Mouse (Mus musculus) testis, adult 2 months (tissue): ENCODE measurements around the gene Dtnb. TPM values are rescaled to one million over a fixed set of nuclear protein-coding genes. Genes with fewer than 3 reads are reported as not detected.

Experiments
- H3K27ac ChIP-seq: fragments of 200-500 bp; 2 replicates; pipeline ENCODE4 v1.5.1; 2012; ENCODE audit warnings: low read depth, low read length; ENCODE audit not compliant: control insufficient read depth, insufficient read depth
- H3K27me3 ChIP-seq: fragments of 200-500 bp; 2 replicates; pipeline ENCODE4 v1.6.1; 2012; ENCODE audit warnings: mild to moderate bottlenecking, low read length, moderate library complexity; ENCODE audit not compliant: control insufficient read depth, insufficient read depth
- H3K36me3 ChIP-seq: fragments of 200-500 bp; 2 replicates; pipeline ENCODE4 v1.6.1; 2012; ENCODE audit warnings: mild to moderate bottlenecking, low read length; ENCODE audit not compliant: control insufficient read depth, insufficient read depth
- H3K4me1 ChIP-seq: fragments of 200-500 bp; 2 replicates; pipeline ENCODE4 v1.6.1; 2012; ENCODE audit warnings: low read length; ENCODE audit not compliant: control insufficient read depth, insufficient read depth
- H3K4me3 ChIP-seq: fragments of 200-500 bp; 2 replicates; pipeline ENCODE4 v1.5.1; 2012; ENCODE audit warnings: low read depth, mild to moderate bottlenecking, low read length, moderate library complexity, mixed read lengths; ENCODE audit not compliant: control insufficient read depth
- CTCF ChIP-seq: fragments of 200-500 bp; IDR thresholded peaks from 2 replicates; pipeline ENCODE4 v1.5.1; 2012; ENCODE audit warnings: low read depth, mild to moderate bottlenecking, inconsistent platforms, low read length, moderate library complexity; ENCODE audit not compliant: control insufficient read depth, insufficient read depth, insufficient replicate concordance
- POLR2A ChIP-seq: fragments of 200-500 bp; IDR thresholded peaks from 2 replicates; pipeline ENCODE4 v1.6.1; 2012; ENCODE audit warnings: low read depth, mild to moderate bottlenecking, inconsistent platforms, low read length, moderate library complexity; ENCODE audit not compliant: control insufficient read depth
- polyA plus RNA-seq: library from polyadenylated mRNA; depleted of rRNA; stranded (reverse); fragments of >200 nt; gene quantifications from 2 replicates; pipeline ENCODE4 v1.2.3, GENCODE M21; 2012

Dtnb gene
- polyA plus RNA-seq, 1 experiment, result 146 TPM

GRCm38 (mm10) chr12:3784258-3784657 lies 212.1 kb downstream of the Dtnb start:
- Histone ChIP-seq H3K4me1 (peaks cover 10% of the 10 kb centered on the region), H3K4me3 (no peak overlapping the region), H3K36me3 (no peaks in the 10 kb centered on the region), H3K27me3 (no peaks in the 10 kb centered on the region), H3K27ac (no peak overlapping the region)
- TF ChIP-seq CTCF (no peak), POLR2A (no peak)

GRCm38 (mm10) chr12:3784729-3785128 lies 212.5 kb downstream of the Dtnb start:
- Histone ChIP-seq H3K27ac (no peak overlapping the region), H3K4me1 (peaks cover 10% of the 10 kb centered on the region), H3K27me3 (no peaks in the 10 kb centered on the region), H3K36me3 (no peaks in the 10 kb centered on the region), H3K4me3 (no peak overlapping the region)
- TF ChIP-seq CTCF (no peak), POLR2A (no peak)

- Histone ChIP-seq H3K4me1 (peaks cover 3% of the 10 kb centered on the region; the same call in 1 of the 2 replicates), H3K4me3 (no peak overlapping the region), H3K36me3 (no peaks in the 10 kb centered on the region), H3K27me3 (no peaks in the 10 kb centered on the region), H3K27ac (no peak overlapping the region)
- TF ChIP-seq POLR2A, result no peak
These were observed 214.9 kb downstream of the Dtnb start for GRCm38 (mm10) chr12:3787041-3787440.

GRCm38 (mm10) chr12:3787541-3787940 lies 215.4 kb downstream of the Dtnb start:
- H3K36me3 ChIP-seq, result no peaks in the 10 kb centered on the region
- H3K4me1 ChIP-seq, result peaks cover 6% of the 10 kb centered on the region
- H3K27ac ChIP-seq, result no peak overlapping the region
- H3K27me3 ChIP-seq, result no peaks in the 10 kb centered on the region
- no peak overlapping the region for H3K4me3 ChIP-seq
- no peak for TF ChIP-seq CTCF

- no peak overlapping the region for H3K27ac ChIP-seq
- H3K4me1 ChIP-seq, result peaks cover 6% of the 10 kb centered on the region
These were observed 216.4 kb downstream of the Dtnb start for GRCm38 (mm10) chr12:3788421-3789051.

GRCm38 (mm10) chr12:3789626-3790185 lies 217.5 kb downstream of the Dtnb start:
- no peaks in the 10 kb centered on the region for H3K36me3 ChIP-seq
- no peak overlapping the region for H3K4me3 ChIP-seq
- H3K4me1 ChIP-seq, result peaks cover 6% of the 10 kb centered on the region
- H3K27me3 ChIP-seq, result no peaks in the 10 kb centered on the region
- no peak for TF ChIP-seq POLR2A
- TF ChIP-seq CTCF, result no peak
- H3K27ac ChIP-seq, result no peak overlapping the region

More at GRCm38 (mm10) chr12:3788421-3789051, 216.4 kb downstream of the Dtnb start:
- H3K27me3 ChIP-seq, result no peaks in the 10 kb centered on the region
- no peaks in the 10 kb centered on the region for H3K36me3 ChIP-seq
- TF ChIP-seq CTCF (no peak), POLR2A (no peak)
- H3K4me3 ChIP-seq, result no peak overlapping the region

- TF ChIP-seq POLR2A (no peak), CTCF (no peak)
- Histone ChIP-seq H3K36me3 (no peaks in the 10 kb centered on the region), H3K4me1 (peaks cover 9% of the 10 kb centered on the region), H3K27me3 (no peaks in the 10 kb centered on the region), H3K27ac (no peak overlapping the region), H3K4me3 (no peak overlapping the region)
These were observed 219.1 kb downstream of the Dtnb start for GRCm38 (mm10) chr12:3791257-3791656.
